Mouse (Mus musculus): ENCODE data around the gene Card14.

Gene Card14

GRCm38 (mm10) chr11:119304904-119305712 is 2.5 kb upstream of the Card14 start:
- peak; percentile 47 for DNase-seq

DNA sequence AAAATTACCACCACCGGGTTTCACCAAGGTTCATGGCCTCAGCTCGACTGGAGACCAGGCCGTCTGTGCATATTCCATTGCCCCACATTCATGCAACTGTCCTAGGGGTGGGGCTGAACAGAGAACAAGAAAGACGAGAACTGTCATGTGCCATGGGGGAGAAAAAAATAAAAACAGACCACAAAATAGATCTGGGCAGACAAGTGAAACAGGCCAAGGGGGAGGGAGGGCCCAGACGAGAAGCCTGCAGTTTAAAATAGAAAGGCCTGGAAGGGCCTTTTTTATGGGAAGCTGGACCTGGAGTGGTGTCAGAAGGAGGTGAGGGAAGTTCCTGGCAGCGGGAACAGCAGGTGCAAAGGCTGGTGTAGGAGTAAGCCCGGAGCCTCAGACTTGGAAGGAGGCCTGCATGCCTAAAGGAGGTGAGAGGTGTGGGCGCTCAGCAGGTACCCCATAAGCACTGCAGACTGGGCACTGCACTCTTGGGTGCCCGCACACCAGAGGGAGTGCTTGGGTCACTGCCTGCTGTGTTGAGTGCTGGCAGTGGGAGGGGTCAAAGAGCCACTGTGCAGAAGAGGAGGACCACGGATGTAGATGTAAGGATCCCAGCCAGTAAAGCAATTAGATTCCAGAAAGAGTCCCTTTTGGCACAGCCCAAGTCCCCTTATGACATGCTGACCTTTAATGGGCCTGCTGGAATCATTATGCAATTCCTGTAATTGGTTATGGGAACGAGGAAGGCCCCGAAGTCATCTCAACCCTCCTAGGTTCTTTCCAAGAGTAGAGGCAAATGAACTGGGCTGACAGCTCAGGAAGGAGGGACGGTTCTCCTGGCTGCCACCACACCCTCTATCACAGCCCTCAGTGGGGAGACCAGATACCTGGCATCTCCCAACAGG is 558 bp upstream of the Card14 start:
- DNase-seq, result no peak

- DNase-seq, result no peak
These were observed 348 bp downstream of the Card14 start for GRCm38 (mm10) chr11:119307916-119308315.

DNA sequence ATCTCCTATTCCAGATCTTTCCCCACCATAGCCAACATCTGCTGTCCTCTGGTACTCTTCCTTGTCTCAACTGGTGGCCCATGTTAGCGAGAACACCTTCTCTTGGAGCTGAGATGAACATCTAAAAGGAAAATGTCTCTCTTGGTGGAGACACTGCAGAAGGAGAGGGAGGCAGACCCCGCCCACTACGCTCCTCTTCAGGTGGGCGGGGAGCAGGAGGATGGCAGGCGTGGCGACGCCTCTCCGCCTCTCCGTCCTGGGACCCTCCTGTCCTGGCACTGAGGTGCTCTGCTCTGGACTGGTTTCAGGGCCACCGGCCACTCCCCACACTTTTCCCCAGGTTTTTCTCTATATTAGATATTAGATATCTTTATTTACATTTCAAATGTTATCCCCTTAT is 3.1 kb downstream of the Card14 start:
- no peak for DNase-seq

DNA sequence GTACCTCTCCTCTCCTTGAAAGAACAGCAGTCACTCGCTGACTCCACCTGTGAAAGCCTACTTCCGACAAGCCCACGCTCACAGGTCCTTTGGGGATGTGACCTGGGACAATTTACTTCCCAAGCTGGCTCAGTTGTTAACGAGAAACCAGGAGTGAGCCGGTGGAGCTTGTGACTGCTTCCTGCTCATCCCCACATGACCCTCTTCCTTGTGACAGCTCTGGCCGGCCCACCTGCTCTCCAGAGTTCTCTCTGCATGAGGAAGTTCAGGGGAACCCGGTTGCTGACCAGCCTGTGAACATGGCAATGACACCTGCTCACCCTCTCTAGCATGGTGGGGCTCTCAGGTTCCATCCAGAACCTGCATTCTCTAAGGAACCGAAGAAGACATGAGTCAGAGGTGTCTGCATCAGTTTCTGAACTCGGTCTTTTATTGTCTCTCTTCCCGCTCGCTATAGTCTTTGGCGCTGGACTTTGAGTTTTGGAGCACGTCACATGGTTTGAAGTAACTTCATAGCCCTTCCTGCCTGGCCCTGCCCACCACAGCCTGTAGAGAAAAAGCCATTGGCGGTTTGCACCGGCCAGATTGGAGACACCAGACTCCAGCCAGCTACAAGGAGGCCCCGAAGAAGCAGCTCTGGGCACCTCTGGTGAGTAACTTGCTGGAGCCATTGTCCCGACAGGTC is 6.8 kb downstream of the Card14 start:
- DNase-seq, result no peak

DNA sequence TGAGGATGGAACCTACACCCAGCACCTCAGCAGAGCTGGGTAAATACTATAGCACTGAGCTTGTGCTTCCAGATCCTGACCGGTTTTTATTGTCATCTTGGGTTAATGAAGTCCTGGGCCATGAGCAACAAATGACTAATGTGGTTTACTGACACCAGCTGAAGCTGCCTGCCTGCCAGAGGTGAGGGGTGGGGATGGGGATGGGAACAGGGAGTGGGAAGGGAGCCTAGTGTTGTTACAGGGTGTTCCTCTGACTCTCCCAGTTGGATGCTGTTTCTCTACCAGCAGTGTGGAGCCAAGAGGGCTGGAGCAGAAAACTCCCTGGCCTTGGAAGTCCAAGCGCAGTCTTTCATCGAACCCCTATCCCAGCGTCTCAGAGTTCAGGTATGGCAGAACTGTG is 9.2 kb downstream of the Card14 start:
- no peak for DNase-seq

- DNase-seq, result no peak
These were observed 15.0 kb downstream of the Card14 start for GRCm38 (mm10) chr11:119322521-119322920.

DNA sequence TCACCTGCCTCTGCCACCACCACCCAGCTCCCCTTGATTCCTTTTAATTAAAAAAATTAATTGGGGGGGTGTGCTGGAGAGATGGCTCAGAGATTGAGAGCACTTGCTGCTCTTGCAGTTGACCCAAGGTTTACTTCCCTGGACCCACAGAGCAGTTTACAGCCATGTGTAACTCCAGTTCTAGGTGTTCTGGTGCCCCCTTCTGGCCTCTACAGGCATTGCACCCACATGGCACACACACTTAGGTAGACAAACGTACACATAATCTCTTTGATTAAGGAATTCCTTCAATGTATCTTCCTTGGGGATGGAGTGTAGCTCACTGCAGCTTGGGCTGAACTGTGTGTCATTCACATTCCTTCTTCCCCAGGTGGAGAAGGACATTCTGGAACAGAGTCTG is 17.5 kb downstream of the Card14 start:
- no peak for DNase-seq

DNA sequence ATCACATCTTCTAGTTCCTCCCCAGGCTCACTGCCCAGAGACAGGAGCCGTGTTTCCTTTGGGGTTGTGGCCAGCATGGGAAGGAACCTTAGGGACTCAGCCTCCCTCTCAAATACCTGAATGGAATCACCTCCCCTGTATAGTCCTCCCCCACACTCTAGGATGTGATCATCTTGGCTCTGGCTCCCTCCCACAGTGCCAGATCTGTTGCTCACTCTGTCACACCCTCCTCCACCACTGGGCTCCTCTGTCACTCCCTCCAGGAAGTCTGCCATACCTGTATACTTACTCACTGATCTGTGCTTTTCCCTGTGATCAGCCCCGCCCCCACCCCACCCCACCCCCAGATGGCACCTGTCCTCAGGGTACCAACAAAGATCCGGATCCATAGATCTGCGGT is 23.0 kb downstream of the Card14 start:
- DNase-seq, result no peak

- DNase-seq, result no peak
These were observed 24.4 kb downstream of the Card14 start for GRCm38 (mm10) chr11:119331970-119332369.

- no peak for DNase-seq
These were observed 30.9 kb downstream of the Card14 start for GRCm38 (mm10) chr11:119338271-119339059.

DNA sequence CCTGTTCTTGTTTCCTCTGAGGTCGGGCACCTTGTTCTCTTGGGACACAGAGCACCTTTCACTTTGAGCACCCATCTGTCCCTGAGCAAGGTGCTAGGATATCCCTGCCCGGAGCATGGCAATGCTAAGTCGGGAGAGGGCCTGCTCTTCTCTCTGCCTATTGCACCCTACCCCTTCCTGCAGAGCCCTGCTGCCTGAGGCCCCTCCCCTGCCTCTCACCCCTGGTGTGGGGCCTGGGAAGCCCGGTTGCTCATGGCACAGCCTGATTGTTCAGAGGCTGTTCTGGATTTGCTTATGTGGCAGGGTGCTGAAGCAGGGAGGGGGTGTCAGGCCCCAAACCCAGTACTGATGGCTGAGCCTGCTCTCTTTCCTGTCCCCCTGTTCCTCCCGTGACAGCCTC is 31.6 kb downstream of the Card14 start:
- DNase-seq, result no peak

DNA sequence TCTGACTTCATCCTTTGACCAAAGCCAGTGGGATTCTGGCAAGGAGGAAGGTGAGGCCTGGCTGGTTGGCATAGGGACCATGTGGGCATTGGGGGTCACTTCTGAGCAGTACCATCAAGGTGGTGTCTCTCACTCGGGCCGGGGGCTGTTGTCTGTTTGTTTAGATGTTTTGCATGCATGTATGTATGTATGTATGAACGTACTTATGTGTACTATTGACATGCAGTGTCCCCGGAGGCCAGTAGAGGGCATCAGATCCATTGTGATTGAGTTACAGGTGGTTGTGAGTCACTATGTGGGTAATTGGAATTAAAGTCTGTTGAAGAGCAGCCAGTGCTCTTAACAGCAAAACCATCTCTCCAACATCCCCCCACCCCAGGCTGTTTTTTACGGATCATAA is 32.1 kb downstream of the Card14 start:
- peak; percentile 85 for DNase-seq

DNA sequence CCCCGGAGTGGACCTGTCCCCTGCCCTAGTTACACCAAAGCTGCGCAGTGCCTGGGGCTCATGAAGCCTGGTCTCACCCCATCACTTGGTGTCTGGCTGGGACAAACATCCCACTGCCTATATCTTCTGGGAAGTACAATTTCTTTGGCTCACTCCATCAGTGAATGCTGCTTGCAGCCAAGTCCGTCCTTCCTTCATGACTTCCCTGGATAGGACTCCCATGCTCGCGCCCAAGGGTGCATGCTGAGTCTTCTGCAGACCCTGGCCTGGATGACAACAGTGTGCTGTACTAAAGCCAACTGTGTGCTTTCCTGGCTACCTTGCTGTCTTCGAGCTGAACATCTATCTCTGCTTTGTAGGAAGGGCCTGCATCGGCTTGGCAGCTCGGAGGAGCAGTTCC is 36.6 kb downstream of the Card14 start:
- no peak for DNase-seq

DNA sequence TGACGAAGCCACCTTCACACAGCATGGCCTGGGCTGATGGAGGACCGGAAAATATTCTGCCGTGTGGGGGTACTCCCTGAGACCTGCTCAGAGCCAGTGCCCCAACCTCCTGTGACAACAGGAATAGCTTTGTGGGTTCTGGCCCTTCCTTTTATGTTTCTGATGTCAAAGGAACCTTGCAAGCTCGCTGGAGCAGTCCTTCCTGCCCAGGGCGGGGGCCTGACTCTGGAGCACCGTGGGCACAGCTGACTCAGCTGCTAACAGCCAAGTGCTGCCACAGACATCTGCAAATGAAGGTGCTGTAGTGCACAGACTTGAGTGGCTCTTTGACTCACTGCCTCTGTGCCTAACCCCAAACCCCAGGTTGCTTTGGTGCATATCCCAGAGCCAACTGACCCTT is 37.3 kb downstream of the Card14 start:
- DNase-seq, result no peak

DNA sequence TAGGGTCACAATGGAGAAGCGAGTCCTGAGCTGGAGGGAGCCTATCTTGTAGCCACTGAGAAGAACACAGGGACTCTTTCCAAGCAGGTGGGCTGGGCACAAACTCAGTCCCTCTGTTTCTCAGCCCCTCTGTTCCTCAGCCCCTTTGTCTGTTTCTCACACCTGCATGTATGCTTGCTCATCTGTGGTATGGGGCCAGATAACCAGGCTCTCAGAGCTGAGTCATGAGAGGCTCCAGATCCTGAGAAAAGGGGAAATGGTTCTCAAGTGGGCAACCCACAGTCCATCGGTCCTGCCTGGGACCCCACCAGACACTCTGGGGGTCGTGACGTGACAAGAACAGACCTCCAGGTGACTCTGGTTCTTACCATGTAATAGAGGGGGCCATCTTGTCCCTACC is 39.6 kb downstream of the Card14 start:
- DNase-seq, result no peak

- no peak for DNase-seq
These were observed 44.5 kb downstream of the Card14 start for GRCm38 (mm10) chr11:119352113-119352512.

DNA sequence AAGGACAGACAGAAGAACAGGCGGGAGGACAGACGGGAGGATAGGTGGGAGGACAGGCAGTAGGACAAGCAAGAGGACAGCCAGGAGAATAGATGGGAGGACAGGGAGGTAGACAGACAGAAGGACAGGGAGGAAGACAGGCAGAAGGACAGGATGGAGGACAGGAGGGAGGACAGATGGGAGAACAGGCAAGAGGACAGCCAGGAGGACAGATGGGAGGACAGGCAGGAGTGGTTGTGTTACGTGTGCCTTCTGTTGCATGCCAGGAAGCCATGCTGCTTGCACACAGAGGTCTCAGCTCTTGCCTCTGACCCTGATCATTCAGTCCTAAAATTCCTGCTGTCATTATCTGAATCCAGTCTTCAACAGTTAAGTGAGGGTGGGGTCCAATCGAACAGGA is 46.4 kb downstream of the Card14 start:
- peak; percentile 55 for DNase-seq

GRCm38 (mm10) chr11:119354798-119355442 is 47.4 kb downstream of the Card14 start:
- DNase-seq, result peak; percentile 22

GRCm38 (mm10) chr11:119355443-119356385 is 48.1 kb downstream of the Card14 start, which contains the start of the genes Sgsh and Slc26a11:
Sgsh (minus strand) TSS chr11:119355536.
Slc26a11 (plus strand) TSS chr11:119355557.
- peak; percentile 77 for DNase-seq

- DNase-seq, result no peak
These were observed 51.5 kb downstream of the Card14 start for GRCm38 (mm10) chr11:119359089-119359488.

Measured in cerebellum, adult 9-10 months (tissue).